Mouse (Mus musculus): ENCODE data around the gene Zbed4. TPM values are rescaled to one million over a fixed set of nuclear protein-coding genes. Genes with fewer than 3 reads are reported as not detected.

Gene Zbed4
- total and polyA plus RNA-seq, 3 experiments = 53.2 to 57.9 TPM; not detected in 1

- Histone ChIP-seq H3K27ac (ENCODE audit: control insufficient read depth, low read depth, low read length) (no peak overlapping the region), H3K4me1 (ENCODE audit: control insufficient read depth in 1 of 2, insufficient read depth in 2 of 2, low read length in 2 of 2) (peaks cover 0 to 16% of the 10 kb centered on the region in 2 experiments; a peak in 2 of 4 replicates)
- no peak for TF ChIP-seq MXI1 (IDR thresholded peaks at IDR 0.05; ENCODE audit: low read depth, low read length)
- no peak for TF ChIP-seq ZMIZ1 (IDR thresholded peaks at IDR 0.05; ENCODE audit: low read depth, low read length)
- TF ChIP-seq CTCF (IDR thresholded peaks at IDR 0.05 in 2 of 3, conservative IDR thresholded peaks at IDR 0.05 in 1 of 3; ENCODE audit: control insufficient read depth in 1 of 3, insufficient read depth in 1 of 3, low read depth in 2 of 3, low read length in 3 of 3, poor library complexity in 1 of 3, severe bottlenecking in 1 of 3) = peak in 1 of 3 experiments; percentile 3; a peak in 1 of 6 replicates
- TF ChIP-seq POLR2AphosphoS5 (IDR thresholded peaks at IDR 0.05; ENCODE audit: borderline replicate concordance, low read depth, low read length) = peak; percentile 88; the same call in 1 of the 2 replicates
Measured at GRCm38 (mm10) chr15:88755761-88756160, 4.3 kb downstream of the Zbed4 start.

DNA sequence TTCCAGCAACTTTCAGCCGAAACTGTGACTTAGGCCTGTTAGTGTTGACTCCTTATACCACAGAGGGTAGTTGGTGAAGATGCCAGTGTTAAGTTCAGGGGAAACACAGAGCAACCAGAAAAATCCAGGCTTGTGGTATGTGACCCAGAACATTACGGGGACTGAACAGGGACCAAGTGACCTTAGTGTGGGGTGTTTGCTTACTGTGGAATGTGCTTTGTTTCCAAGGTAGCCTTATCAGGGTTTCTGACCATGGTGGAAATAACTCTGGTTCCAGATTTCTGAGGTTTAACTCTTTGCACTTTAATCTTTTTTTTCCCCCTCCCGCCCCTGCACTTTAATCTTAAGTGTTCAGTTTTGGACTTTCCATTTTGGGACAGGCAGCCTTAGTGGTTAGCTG lies 6.6 kb downstream of the Zbed4 start:
- TF ChIP-seq ZNF384 (IDR thresholded peaks at IDR 0.05; ENCODE audit: low read depth, low read length) (no peak), USF2 (IDR thresholded peaks at IDR 0.05; ENCODE audit: borderline replicate concordance in 1 of 2, insufficient read depth in 1 of 2, low read depth in 1 of 2, low read length in 2 of 2) (no peak), TAL1 (IDR thresholded peaks at IDR 0.05; ENCODE audit: low read length) (no peak), MYC (IDR thresholded peaks at IDR 0.05; ENCODE audit: low read depth, low read length) (no peak), MYB (IDR thresholded peaks at IDR 0.05; ENCODE audit: low read depth, low read length) (no peak), GABPA (IDR thresholded peaks at IDR 0.05; ENCODE audit: low read depth, low read length) (no peak), CHD2 (IDR thresholded peaks at IDR 0.05; ENCODE audit: low read length) (no peak), CTCF (IDR thresholded peaks at IDR 0.05 in 2 of 3, conservative IDR thresholded peaks at IDR 0.05 in 1 of 3; ENCODE audit: control insufficient read depth in 1 of 3, insufficient read depth in 1 of 3, low read depth in 2 of 3, low read length in 3 of 3, poor library complexity in 1 of 3, severe bottlenecking in 1 of 3) (no peak), SIN3A (IDR thresholded peaks at IDR 0.05; ENCODE audit: low read length) (no peak), JUND (IDR thresholded peaks at IDR 0.05; ENCODE audit: low read depth, low read length) (no peak), GATA1 (IDR thresholded peaks at IDR 0.05; ENCODE audit: low read depth, low read length) (no peak)
- no peak for DNase-seq (ENCODE audit: low read depth, low spot score)
- H3K4me1 ChIP-seq (ENCODE audit: control insufficient read depth in 1 of 2, insufficient read depth in 2 of 2, low read length in 2 of 2) = peaks cover 0 to 14% of the 10 kb centered on the region in 2 experiments; a peak in 2 of 4 replicates
- no peaks in the 10 kb centered on the region for H3K27me3 ChIP-seq (ENCODE audit: control insufficient read depth in 1 of 2, insufficient read depth in 2 of 2, low read length in 2 of 2)
- peaks cover 34 to 37% of the 10 kb centered on the region in 2 experiments for H3K36me3 ChIP-seq (ENCODE audit: control insufficient read depth in 1 of 2, insufficient read depth in 2 of 2, low read length in 2 of 2)
- H3K79me2 ChIP-seq (ENCODE audit: control insufficient read depth, insufficient read depth, low read length, poor library complexity) = peaks cover 46% of the 10 kb centered on the region
- H3K27ac ChIP-seq (ENCODE audit: control insufficient read depth, low read depth, low read length) = no peak overlapping the region
- H3K9me3 ChIP-seq (replicated peaks; ENCODE audit: insufficient read depth, low read length) = no peaks in the 10 kb centered on the region
- H3K9ac ChIP-seq (ENCODE audit: control insufficient read depth, low read depth, low read length, poor library complexity, severe bottlenecking) = no peak overlapping the region
- no peak overlapping the region for H3K4me3 ChIP-seq (ENCODE audit: control insufficient read depth in 1 of 2, insufficient read depth in 1 of 2, low read depth in 2 of 2, low read length in 2 of 2)

More at GRCm38 (mm10) chr15:88755761-88756160, 4.3 kb downstream of the Zbed4 start:
- Histone ChIP-seq H3K79me2 (ENCODE audit: control insufficient read depth, insufficient read depth, low read length, poor library complexity) (peaks cover 54% of the 10 kb centered on the region), H3K9ac (ENCODE audit: control insufficient read depth, low read depth, low read length, poor library complexity, severe bottlenecking) (no peak overlapping the region), H3K36me3 (ENCODE audit: control insufficient read depth in 1 of 2, insufficient read depth in 2 of 2, low read length in 2 of 2) (peaks cover 20 to 24% of the 10 kb centered on the region in 2 experiments), H3K4me3 (ENCODE audit: control insufficient read depth in 1 of 2, insufficient read depth in 1 of 2, low read depth in 2 of 2, low read length in 2 of 2) (no peak overlapping the region), H3K9me3 (replicated peaks; ENCODE audit: insufficient read depth, low read length) (no peaks in the 10 kb centered on the region), H3K27me3 (ENCODE audit: control insufficient read depth in 1 of 2, insufficient read depth in 2 of 2, low read length in 2 of 2) (no peaks in the 10 kb centered on the region)
- DNase-seq (ENCODE audit: low read depth, low spot score) = no peak

- Histone ChIP-seq H3K4me3 (ENCODE audit: control insufficient read depth in 1 of 2, insufficient read depth in 1 of 2, low read depth in 2 of 2, low read length in 2 of 2) (no peak overlapping the region), H3K79me2 (ENCODE audit: control insufficient read depth, insufficient read depth, low read length, poor library complexity) (peaks cover 25% of the 10 kb centered on the region), H3K27me3 (ENCODE audit: control insufficient read depth in 1 of 2, insufficient read depth in 2 of 2, low read length in 2 of 2) (no peaks in the 10 kb centered on the region), H3K4me1 (ENCODE audit: control insufficient read depth in 1 of 2, insufficient read depth in 2 of 2, low read length in 2 of 2) (no peaks in the 10 kb centered on the region; a peak in 1 of 4 replicates), H3K9ac (ENCODE audit: control insufficient read depth, low read depth, low read length, poor library complexity, severe bottlenecking) (no peak overlapping the region), H3K9me3 (replicated peaks; ENCODE audit: insufficient read depth, low read length) (no peaks in the 10 kb centered on the region), H3K36me3 (ENCODE audit: control insufficient read depth in 1 of 2, insufficient read depth in 2 of 2, low read length in 2 of 2) (peaks cover 20 to 36% of the 10 kb centered on the region in 2 experiments), H3K27ac (ENCODE audit: control insufficient read depth, low read depth, low read length) (no peak overlapping the region)
- peak; percentile 49 for DNase-seq (ENCODE audit: low read depth, low spot score)
- no peak for TF ChIP-seq TBP (IDR thresholded peaks at IDR 0.05; ENCODE audit: low read depth, low read length)
- TF ChIP-seq ZKSCAN1 (IDR thresholded peaks at IDR 0.05; ENCODE audit: low read depth, low read length) = no peak
- TF ChIP-seq RCOR1 (IDR thresholded peaks at IDR 0.05; ENCODE audit: low read depth, low read length) = peak; percentile 65; the same call in 1 of the 2 replicates
- no peak for TF ChIP-seq USF2 (IDR thresholded peaks at IDR 0.05; ENCODE audit: borderline replicate concordance in 1 of 2, insufficient read depth in 1 of 2, low read depth in 1 of 2, low read length in 2 of 2)
- no peak for TF ChIP-seq GABPA (IDR thresholded peaks at IDR 0.05; ENCODE audit: low read depth, low read length)
- TF ChIP-seq SMC3 (IDR thresholded peaks at IDR 0.05; ENCODE audit: low read depth, low read length) = no peak
- no peak for TF ChIP-seq ZNF384 (IDR thresholded peaks at IDR 0.05; ENCODE audit: low read depth, low read length)
- TF ChIP-seq USF1 (IDR thresholded peaks at IDR 0.05; ENCODE audit: low read depth, low read length) = no peak
- TF ChIP-seq CHD2 (IDR thresholded peaks at IDR 0.05; ENCODE audit: low read length) = no peak
- no peak for TF ChIP-seq ZC3H11A (IDR thresholded peaks at IDR 0.05; ENCODE audit: low read depth, low read length)
- TF ChIP-seq MYB (IDR thresholded peaks at IDR 0.05; ENCODE audit: low read depth, low read length) = no peak
- no peak for TF ChIP-seq POLR2AphosphoS5 (IDR thresholded peaks at IDR 0.05; ENCODE audit: borderline replicate concordance, low read depth, low read length)
- peak; percentile 31 to 63 for TF ChIP-seq EP300 (IDR thresholded peaks at IDR 0.05; ENCODE audit: low read depth in 1 of 2, low read length in 2 of 2)
- no peak for TF ChIP-seq HCFC1 (IDR thresholded peaks at IDR 0.05; ENCODE audit: low read depth, low read length)
- TF ChIP-seq CHD1 (IDR thresholded peaks at IDR 0.05; ENCODE audit: low read depth, low read length) = no peak
- TF ChIP-seq MAFK (IDR thresholded peaks at IDR 0.05; ENCODE audit: borderline replicate concordance, low read depth, low read length) = no peak
- no peak for TF ChIP-seq POLR2AphosphoS2 (IDR thresholded peaks at IDR 0.05; ENCODE audit: low read length)
Measured at GRCm38 (mm10) chr15:88761551-88761950, 10.1 kb downstream of the Zbed4 start.
